Mouse (Mus musculus) hindlimb bud, embryonic 11.5 days (tissue): Measurements from ENCODE around the gene B020031M17Rik.
"Not testable (repeated sequence)": the region's sequence is repeated elsewhere in the genome, so short reads cannot be mapped to it uniquely, and the experiment has no call there.

Experiments used
- DNase-seq: peaks from one replicate; pipeline ENCODE4 v3.0.0-alpha.2; 2012; ENCODE audit warnings: low read depth, low spot score; ENCODE audit errors: extremely low spot score

B020031M17Rik gene

GRCm38 (mm10) chr13:119950706-119951105 is at the start of gene B020031M17Rik:
TSS of gene B020031M17Rik (minus strand) at chr13:119950806.
- not testable (repeated sequence) for DNase-seq

GRCm38 (mm10) chr13:119999215-119999614 is 48.6 kb upstream of the B020031M17Rik start:
- not testable (repeated sequence) for DNase-seq

DNA sequence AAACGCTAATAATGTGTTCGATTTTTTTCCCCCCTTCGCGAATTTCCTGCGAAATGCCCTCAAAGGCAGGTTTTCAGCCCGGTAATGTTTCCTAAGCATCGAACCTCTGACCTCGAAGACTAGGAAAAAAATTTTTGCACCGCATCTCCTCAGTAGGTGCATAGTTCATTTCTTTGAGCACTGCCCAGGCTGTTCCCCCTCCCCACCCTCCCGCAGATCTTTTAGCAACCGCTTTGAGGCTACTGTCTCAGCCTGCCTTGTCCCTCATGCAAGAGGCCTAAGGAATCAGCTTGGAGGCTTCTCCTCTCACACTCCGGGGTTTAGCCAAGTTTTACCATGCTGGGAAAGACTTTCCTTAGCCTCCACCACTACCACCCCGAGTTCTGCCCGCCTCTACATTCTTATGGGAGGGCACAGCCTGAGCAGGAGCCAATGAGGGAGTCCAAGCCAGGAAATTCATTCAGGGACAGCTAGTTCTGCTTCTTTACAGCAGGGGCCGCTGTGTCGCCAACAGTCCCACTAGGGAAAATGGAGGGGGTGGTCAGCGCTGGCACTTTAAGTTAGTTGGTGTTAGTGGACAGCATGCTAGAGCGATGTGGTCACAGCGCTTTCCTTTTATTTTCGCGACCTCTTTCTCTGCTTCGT is 48.0 kb upstream of the B020031M17Rik start:
- not testable (repeated sequence) for DNase-seq

- not testable (repeated sequence) for DNase-seq
Measured at GRCm38 (mm10) chr13:119991917-119992496, 41.4 kb upstream of the B020031M17Rik start.

DNA sequence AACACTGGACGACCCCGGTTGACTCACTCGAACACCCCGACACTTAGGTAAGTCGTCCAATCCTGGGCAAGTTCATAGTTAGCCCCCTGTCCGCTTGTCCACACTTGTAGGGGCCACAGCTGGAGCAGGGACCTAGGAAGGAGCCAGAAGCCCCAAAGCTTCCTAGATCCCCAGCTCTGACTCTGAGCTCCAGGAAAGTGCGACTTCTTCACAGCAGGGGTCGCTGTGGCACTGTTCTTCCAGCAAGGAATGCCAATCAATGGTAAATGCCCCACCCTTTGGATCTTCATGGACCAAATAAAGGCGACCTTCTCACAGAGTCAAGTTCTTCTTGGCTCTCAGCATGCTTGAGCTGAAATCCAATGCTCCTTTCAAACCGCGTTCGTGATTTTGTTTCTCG is 40.7 kb upstream of the B020031M17Rik start:
- not testable (repeated sequence) for DNase-seq

- not testable (repeated sequence) for DNase-seq
Measured at GRCm38 (mm10) chr13:119969163-119969562, 18.6 kb upstream of the B020031M17Rik start.

GRCm38 (mm10) chr13:119968193-119968592 is 17.6 kb upstream of the B020031M17Rik start:
- DNase-seq, result not testable (repeated sequence)

DNA sequence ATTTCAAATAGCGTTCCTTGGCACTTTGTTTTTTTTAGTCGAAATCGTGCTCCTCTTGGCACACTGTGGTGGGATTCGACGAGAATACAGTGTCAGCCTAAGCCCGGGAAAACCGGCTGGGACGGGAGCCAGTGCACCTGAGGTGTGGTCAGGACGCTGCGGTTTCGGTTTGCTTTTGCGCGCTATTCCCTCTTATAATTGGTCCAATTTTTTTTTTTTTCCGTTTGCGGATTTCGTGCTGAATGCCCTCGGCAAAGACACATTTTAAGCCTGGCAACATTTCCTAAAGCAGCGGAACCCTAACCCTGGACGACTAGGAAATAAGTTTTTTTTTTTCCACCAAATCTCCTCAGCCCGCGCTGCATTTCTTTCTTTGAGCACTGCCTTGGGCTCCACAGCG is 15.4 kb upstream of the B020031M17Rik start:
- DNase-seq, result not testable (repeated sequence)

DNA sequence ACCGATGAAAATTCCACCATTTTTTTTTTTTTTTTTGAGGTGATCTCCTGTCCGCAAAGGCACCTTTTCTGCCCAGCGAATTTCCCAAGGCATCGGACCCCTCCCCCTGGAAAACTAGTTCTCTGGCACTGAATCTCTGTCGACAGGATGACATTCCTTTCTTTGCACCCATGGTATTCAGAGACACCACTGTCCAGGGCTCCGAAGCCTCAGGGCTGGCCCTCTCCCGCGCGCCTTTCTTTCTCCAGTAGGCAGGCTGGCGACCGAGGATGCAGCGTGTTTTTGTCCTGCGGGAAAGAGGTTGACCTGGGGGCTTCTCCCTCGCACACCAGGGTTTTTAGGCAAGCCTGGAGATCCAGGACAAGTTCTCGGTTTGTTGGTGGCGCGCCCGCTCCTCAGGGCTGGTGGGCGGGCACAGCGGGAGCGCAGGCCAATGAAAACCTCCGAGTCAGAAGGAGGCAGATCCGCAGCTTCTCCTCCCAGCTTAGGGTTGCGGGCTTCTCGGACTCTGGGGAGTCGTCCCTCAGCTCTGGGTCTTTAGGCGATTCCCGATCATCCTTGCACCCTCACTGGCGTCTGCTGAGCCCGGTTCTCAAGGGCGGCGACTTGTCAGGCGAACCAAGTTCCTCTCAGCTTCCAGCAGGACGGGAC is 14.8 kb upstream of the B020031M17Rik start:
- DNase-seq, result not testable (repeated sequence)

DNA sequence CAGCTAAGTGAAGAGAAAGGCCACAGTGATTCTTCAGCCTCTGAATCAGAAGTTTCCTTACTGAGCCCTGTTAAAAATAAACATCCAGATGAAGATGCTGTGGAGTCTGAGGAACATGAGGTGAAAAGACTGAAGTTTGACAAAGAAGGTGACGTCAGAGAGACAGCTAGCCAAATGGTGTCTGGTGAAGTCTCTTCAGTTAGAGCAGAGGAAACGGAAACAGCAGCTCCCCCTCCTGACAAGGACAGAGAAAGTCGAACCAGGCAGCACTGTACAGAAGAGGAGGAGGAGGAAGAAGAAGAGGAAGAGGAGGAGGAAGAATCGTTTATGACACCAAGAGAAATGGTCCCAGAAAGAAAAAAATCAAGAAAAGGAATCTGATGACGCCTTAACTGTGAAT is 12.2 kb upstream of the B020031M17Rik start:
- DNase-seq, result not testable (repeated sequence)

GRCm38 (mm10) chr13:119955567-119955966 is 5.0 kb upstream of the B020031M17Rik start:
- not testable (repeated sequence) for DNase-seq

- DNase-seq, result not testable (repeated sequence)
Measured at GRCm38 (mm10) chr13:119955089-119955488, 4.5 kb upstream of the B020031M17Rik start.

DNA sequence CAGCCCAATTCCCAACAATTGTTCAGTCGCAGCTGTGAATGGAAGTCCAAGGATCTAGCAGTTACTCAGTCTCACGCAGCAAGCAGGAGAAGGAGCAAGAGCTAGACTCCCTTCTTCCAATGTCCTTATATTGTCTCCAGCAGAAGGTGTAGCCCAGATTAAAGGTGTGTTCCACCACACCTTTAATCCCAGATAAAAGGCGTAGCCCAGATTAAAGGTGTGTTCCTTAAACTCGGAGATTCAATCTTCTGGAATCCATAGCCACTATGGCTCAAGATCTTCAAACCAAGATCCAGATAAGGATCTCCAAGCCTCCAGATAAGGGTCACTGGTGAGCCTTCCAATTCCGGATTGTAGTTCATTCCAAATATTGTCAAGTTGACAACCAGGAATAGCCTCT is 21.4 kb downstream of the B020031M17Rik start, which contains the start of gene Gm21761:
Gene Gm21761 (minus strand): TSS at position 101 of the 400 bp plus-strand sequence.
- not testable (repeated sequence) for DNase-seq

GRCm38 (mm10) chr13:119924597-119925340 is 25.8 kb downstream of the B020031M17Rik start:
- DNase-seq, result not testable (repeated sequence)

- DNase-seq, result not testable (repeated sequence)
Measured at GRCm38 (mm10) chr13:119916966-119917722, 33.5 kb downstream of the B020031M17Rik start.

GRCm38 (mm10) chr13:119916449-119916848 is 34.2 kb downstream of the B020031M17Rik start:
- not testable (repeated sequence) for DNase-seq
